Mouse (Mus musculus): Measurements from ENCODE around the gene Epp13. TPM values are rescaled to one million over a fixed set of nuclear protein-coding genes. Genes with fewer than 3 reads are reported as not detected.
"Not testable (repeated sequence)": the region's sequence is repeated elsewhere in the genome, so short reads cannot be mapped to it uniquely, and the experiment has no call there.

The Epp13 gene
- polyA plus RNA-seq (2014; fragmentation: Nextera tagmentation; extraction: Ambion mirVana) = 0.26 TPM in 1 of 2 replicates, not detected in the other

GRCm38 (mm10) chr7:6252410-6252809 is at the start of gene Epp13:
Epp13 (plus strand) TSS chr7:6252710.
- no peak within 1 kb of the TSS for H3K4me2 ChIP-seq (ENCODE audit: low read depth, low read length)
- DNase-seq (ENCODE audit: low spot score) = no peak
- 73% methylated on average over 6 of the region's 6 CpGs for WGBS
- H3K4me3 ChIP-seq (ENCODE audit: low read depth, low read length) = no peak within 1 kb of the TSS
- no peak for ATAC-seq (ENCODE audit: low read depth)
- no peaks in the 10 kb centered on the region for H3K27me3 ChIP-seq (replicated peaks; ENCODE audit: control insufficient read depth, insufficient read depth, low read length)
- H3K9ac ChIP-seq (ENCODE audit: low read depth, low read length) = no peak within 1 kb of the TSS
- no peaks in the 10 kb centered on the region for H3K9me3 ChIP-seq (ENCODE audit: control insufficient read depth, low read length)
- H3K4me1 ChIP-seq (ENCODE audit: control insufficient read depth, insufficient read depth, low read length) = no peaks in the 10 kb centered on the region
- no peaks in the 10 kb centered on the region for H3K36me3 ChIP-seq (ENCODE audit: control insufficient read depth, insufficient read depth, low read length)
- H3K27ac ChIP-seq (replicated peaks; ENCODE audit: low read depth, low read length) = no peak within 1 kb of the TSS

- H3K9ac ChIP-seq (ENCODE audit: low read depth, low read length) = no peak overlapping the region
- no peaks in the 10 kb centered on the region for H3K27me3 ChIP-seq (replicated peaks; ENCODE audit: control insufficient read depth, insufficient read depth, low read length)
- H3K4me1 ChIP-seq (ENCODE audit: control insufficient read depth, insufficient read depth, low read length) = no peaks in the 10 kb centered on the region
- peaks cover 5% of the 10 kb centered on the region; the same call in 1 of the 2 replicates for H3K9me3 ChIP-seq (ENCODE audit: control insufficient read depth, low read length)
- no peak overlapping the region for H3K4me3 ChIP-seq (ENCODE audit: low read depth, low read length)
- no peaks in the 10 kb centered on the region for H3K36me3 ChIP-seq (ENCODE audit: control insufficient read depth, insufficient read depth, low read length)
- ATAC-seq (ENCODE audit: low read depth) (no peak), DNase-seq (ENCODE audit: low spot score) (no peak)
- H3K27ac ChIP-seq (replicated peaks; ENCODE audit: low read depth, low read length) = no peak overlapping the region
- WGBS = 74% methylated on average over 3 of the region's 3 CpGs
- no peak overlapping the region for H3K4me2 ChIP-seq (ENCODE audit: low read depth, low read length)
These were observed 48.3 kb upstream of the Epp13 start for GRCm38 (mm10) chr7:6204200-6204599.

- ATAC-seq (ENCODE audit: low read depth) = no peak
These were observed 39.4 kb upstream of the Epp13 start for GRCm38 (mm10) chr7:6213144-6213543.

GRCm38 (mm10) chr7:6214691-6215090 is 37.8 kb upstream of the Epp13 start:
- H3K9me3 ChIP-seq (ENCODE audit: control insufficient read depth, low read length); H3K27me3 ChIP-seq (replicated peaks; ENCODE audit: control insufficient read depth, insufficient read depth, low read length); H3K9ac ChIP-seq (ENCODE audit: low read depth, low read length); ATAC-seq (ENCODE audit: low read depth); H3K4me2 ChIP-seq (ENCODE audit: low read depth, low read length); H3K36me3 ChIP-seq (ENCODE audit: control insufficient read depth, insufficient read depth, low read length); DNase-seq (ENCODE audit: low spot score); H3K4me1 ChIP-seq (ENCODE audit: control insufficient read depth, insufficient read depth, low read length); H3K4me3 ChIP-seq (ENCODE audit: low read depth, low read length); H3K27ac ChIP-seq (replicated peaks; ENCODE audit: low read depth, low read length): not testable (repeated sequence)
- WGBS = 93% methylated on average over 3 of the region's 4 CpGs

More at GRCm38 (mm10) chr7:6213144-6213543, 39.4 kb upstream of the Epp13 start:
- no peaks in the 10 kb centered on the region for H3K36me3 ChIP-seq (ENCODE audit: control insufficient read depth, insufficient read depth, low read length)
- WGBS = 43% methylated on average over 5 of the region's 5 CpGs
- H3K27ac ChIP-seq (replicated peaks; ENCODE audit: low read depth, low read length) = no peak overlapping the region
- H3K9me3 ChIP-seq (ENCODE audit: control insufficient read depth, low read length) = no peaks in the 10 kb centered on the region
- H3K4me2 ChIP-seq (ENCODE audit: low read depth, low read length) = no peak overlapping the region
- H3K9ac ChIP-seq (ENCODE audit: low read depth, low read length) = no peak overlapping the region
- no peak overlapping the region for H3K4me3 ChIP-seq (ENCODE audit: low read depth, low read length)
- H3K27me3 ChIP-seq (replicated peaks; ENCODE audit: control insufficient read depth, insufficient read depth, low read length) = no peaks in the 10 kb centered on the region
- H3K4me1 ChIP-seq (ENCODE audit: control insufficient read depth, insufficient read depth, low read length) = no peaks in the 10 kb centered on the region
- DNase-seq (ENCODE audit: low spot score) = no peak

GRCm38 (mm10) chr7:6220147-6220546 is 32.4 kb upstream of the Epp13 start:
- ATAC-seq (ENCODE audit: low read depth) = no peak
- H3K27ac ChIP-seq (replicated peaks; ENCODE audit: low read depth, low read length) = no peak overlapping the region
- no peak for DNase-seq (ENCODE audit: low spot score)
- H3K4me3 ChIP-seq (ENCODE audit: low read depth, low read length) = no peak overlapping the region
- no peaks in the 10 kb centered on the region for H3K9me3 ChIP-seq (ENCODE audit: control insufficient read depth, low read length)
- no peak overlapping the region for H3K9ac ChIP-seq (ENCODE audit: low read depth, low read length)
- no peak overlapping the region for H3K4me2 ChIP-seq (ENCODE audit: low read depth, low read length)
- H3K27me3 ChIP-seq (replicated peaks; ENCODE audit: control insufficient read depth, insufficient read depth, low read length) = no peaks in the 10 kb centered on the region
- no peaks in the 10 kb centered on the region for H3K36me3 ChIP-seq (ENCODE audit: control insufficient read depth, insufficient read depth, low read length)
- 39% methylated on average over 3 of the region's 3 CpGs for WGBS
- H3K4me1 ChIP-seq (ENCODE audit: control insufficient read depth, insufficient read depth, low read length) = no peaks in the 10 kb centered on the region

- H3K27ac ChIP-seq (replicated peaks; ENCODE audit: low read depth, low read length) = no peak within 1 kb of the TSS
- 91% methylated on average over 12 of the region's 12 CpGs for WGBS
- no peak for ATAC-seq (ENCODE audit: low read depth)
- no peaks in the 10 kb centered on the region for H3K27me3 ChIP-seq (replicated peaks; ENCODE audit: control insufficient read depth, insufficient read depth, low read length)
- no peaks in the 10 kb centered on the region for H3K36me3 ChIP-seq (ENCODE audit: control insufficient read depth, insufficient read depth, low read length)
- no peak for DNase-seq (ENCODE audit: low spot score)
- H3K4me2 ChIP-seq (ENCODE audit: low read depth, low read length) = no peak within 1 kb of the TSS
- H3K9me3 ChIP-seq (ENCODE audit: control insufficient read depth, low read length) = no peaks in the 10 kb centered on the region
- H3K4me3 ChIP-seq (ENCODE audit: low read depth, low read length) = no peak within 1 kb of the TSS
- no peaks in the 10 kb centered on the region for H3K4me1 ChIP-seq (ENCODE audit: control insufficient read depth, insufficient read depth, low read length)
- no peak within 1 kb of the TSS for H3K9ac ChIP-seq (ENCODE audit: low read depth, low read length)
These were observed 30.5 kb upstream of the Epp13 start, which contains the start of gene Zscan5b for GRCm38 (mm10) chr7:6221978-6222377. Zscan5b (plus strand) TSS chr7:6222278.

- not testable (repeated sequence) for H3K36me3 ChIP-seq (ENCODE audit: control insufficient read depth, insufficient read depth, low read length); H3K9ac ChIP-seq (ENCODE audit: low read depth, low read length); ATAC-seq (ENCODE audit: low read depth); H3K27me3 ChIP-seq (replicated peaks; ENCODE audit: control insufficient read depth, insufficient read depth, low read length); DNase-seq (ENCODE audit: low spot score); H3K4me2 ChIP-seq (ENCODE audit: low read depth, low read length); H3K27ac ChIP-seq (replicated peaks; ENCODE audit: low read depth, low read length); H3K9me3 ChIP-seq (ENCODE audit: control insufficient read depth, low read length); H3K4me3 ChIP-seq (ENCODE audit: low read depth, low read length); H3K4me1 ChIP-seq (ENCODE audit: control insufficient read depth, insufficient read depth, low read length)
- WGBS = 54% methylated on average over 8 of the region's 8 CpGs
These were observed 24.0 kb upstream of the Epp13 start for GRCm38 (mm10) chr7:6228491-6228890.

GRCm38 (mm10) chr7:6239787-6240186 is 12.7 kb upstream of the Epp13 start:
- no peak for DNase-seq (ENCODE audit: low spot score)

GRCm38 (mm10) chr7:6240841-6241425 is 11.6 kb upstream of the Epp13 start:
- H3K4me1 ChIP-seq (ENCODE audit: control insufficient read depth, insufficient read depth, low read length); H3K9ac ChIP-seq (ENCODE audit: low read depth, low read length); H3K36me3 ChIP-seq (ENCODE audit: control insufficient read depth, insufficient read depth, low read length); H3K4me3 ChIP-seq (ENCODE audit: low read depth, low read length); H3K27ac ChIP-seq (replicated peaks; ENCODE audit: low read depth, low read length); H3K27me3 ChIP-seq (replicated peaks; ENCODE audit: control insufficient read depth, insufficient read depth, low read length); H3K4me2 ChIP-seq (ENCODE audit: low read depth, low read length); ATAC-seq (ENCODE audit: low read depth); H3K9me3 ChIP-seq (ENCODE audit: control insufficient read depth, low read length): not testable (repeated sequence)
- peak; percentile 2 for DNase-seq (ENCODE audit: low spot score)
- whole genome bisulfite sequencing = 9% methylated on average over 1 of the region's 1 CpGs

More at GRCm38 (mm10) chr7:6239787-6240186, 12.7 kb upstream of the Epp13 start:
- WGBS = 57% methylated on average over 11 of the region's 11 CpGs
- Histone ChIP-seq H3K9ac (ENCODE audit: low read depth, low read length) (no peak overlapping the region), H3K4me2 (ENCODE audit: low read depth, low read length) (no peak overlapping the region), H3K27me3 (replicated peaks; ENCODE audit: control insufficient read depth, insufficient read depth, low read length) (no peaks in the 10 kb centered on the region), H3K36me3 (ENCODE audit: control insufficient read depth, insufficient read depth, low read length) (no peaks in the 10 kb centered on the region), H3K27ac (replicated peaks; ENCODE audit: low read depth, low read length) (no peak overlapping the region), H3K4me1 (ENCODE audit: control insufficient read depth, insufficient read depth, low read length) (no peaks in the 10 kb centered on the region), H3K4me3 (ENCODE audit: low read depth, low read length) (no peak overlapping the region), H3K9me3 (ENCODE audit: control insufficient read depth, low read length) (no peaks in the 10 kb centered on the region)
- ATAC-seq (ENCODE audit: low read depth) = no peak
